Mouse (Mus musculus): Measurements from ENCODE around the gene Uaca. TPM values are rescaled to one million over a fixed set of nuclear protein-coding genes. Genes with fewer than 3 reads are reported as not detected.

The Uaca gene
- total RNA-seq, 2 experiments from 2014 or later = 10.9 to 12.3 TPM

GRCm38 (mm10) chr9:60864664-60865063 is 70.3 kb downstream of the Uaca start:
- intact Hi-C loops (cut with DNase I) = no loop called here
- DNase-seq (ENCODE audit: low spot score in 2 of 2) = no peak

GRCm38 (mm10) chr9:60865866-60866265 is 71.5 kb downstream of the Uaca start:
- intact Hi-C loops (cut with DNase I) = no loop called here
- DNase-seq (ENCODE audit: low spot score in 2 of 2) = no peak

GRCm38 (mm10) chr9:60870451-60870850 is 76.1 kb downstream of the Uaca start:
- DNase-seq (ENCODE audit: low spot score in 2 of 2) = no peak
- intact Hi-C loops (cut with DNase I) = no loop called here

- intact Hi-C loops (cut with DNase I) = no loop called here
- no peak for DNase-seq (ENCODE audit: low spot score in 2 of 2)
Measured at GRCm38 (mm10) chr9:60870919-60871503, 76.7 kb downstream of the Uaca start.

GRCm38 (mm10) chr9:60873257-60874054 is 79.1 kb downstream of the Uaca start:
- no peak for DNase-seq (ENCODE audit: low spot score in 2 of 2)
- intact Hi-C loops (cut with DNase I) = no loop called here

- intact Hi-C loops (cut with DNase I) = no loop called here
- DNase-seq (ENCODE audit: low spot score in 2 of 2) = no peak
Measured at GRCm38 (mm10) chr9:60874055-60874392, 79.7 kb downstream of the Uaca start.

- intact Hi-C loops (cut with DNase I) = no loop called here
- no peak for DNase-seq (ENCODE audit: low spot score in 2 of 2)
Measured at GRCm38 (mm10) chr9:60876085-60876484, 81.7 kb downstream of the Uaca start.

- no peak for DNase-seq (ENCODE audit: low spot score in 2 of 2)
Measured at GRCm38 (mm10) chr9:60876531-60876930, 82.2 kb downstream of the Uaca start.

GRCm38 (mm10) chr9:60878051-60878557 is 83.8 kb downstream of the Uaca start:
- intact Hi-C loops (cut with DNase I) = no loop called here
- DNase-seq (ENCODE audit: low spot score in 2 of 2) = no peak

More at GRCm38 (mm10) chr9:60876531-60876930, 82.2 kb downstream of the Uaca start:
- intact Hi-C loops (cut with DNase I) = no loop called here

GRCm38 (mm10) chr9:60878630-60879029 is 84.3 kb downstream of the Uaca start:
- intact Hi-C loops (cut with DNase I) = no loop called here
- DNase-seq (ENCODE audit: low spot score in 2 of 2) = no peak

- intact Hi-C loops (cut with DNase I) = no loop called here
- no peak for DNase-seq (ENCODE audit: low spot score in 2 of 2)
Measured at GRCm38 (mm10) chr9:60885148-60885547, 90.8 kb downstream of the Uaca start.

GRCm38 (mm10) chr9:60886431-60887371 is 92.4 kb downstream of the Uaca start:
- intact Hi-C loops (cut with DNase I) = no loop called here
- DNase-seq (ENCODE audit: low spot score in 2 of 2) = peak; percentile 35 to 59

- intact Hi-C loops (cut with DNase I) = no loop called here
- peak; percentile 20 to 56 for DNase-seq (ENCODE audit: low spot score in 2 of 2)
Measured at GRCm38 (mm10) chr9:60887389-60887811, 93.1 kb downstream of the Uaca start.

- intact Hi-C loops (cut with DNase I) = loop anchor here (10.0 kb wide), 1 partner anchor 471 kb away; no protein-coding TSS in a partner anchor
- DNase-seq (ENCODE audit: low spot score in 2 of 2) = no peak
Measured at GRCm38 (mm10) chr9:60893511-60893910, 99.2 kb downstream of the Uaca start.

GRCm38 (mm10) chr9:60895486-60896110 is 101.3 kb downstream of the Uaca start:
- DNase-seq (ENCODE audit: low spot score in 2 of 2) = peak; percentile 73 to 76
- intact Hi-C loops (cut with DNase I) = loop anchor here (1.0 to 10.0 kb wide), 3 partner anchors 42 to 1004 kb away; no protein-coding TSS in a partner anchor

- intact Hi-C loops (cut with DNase I) = loop anchor here (5.0 to 10.0 kb wide), 2 partner anchors 39 to 466 kb away; no protein-coding TSS in a partner anchor
- DNase-seq (ENCODE audit: low spot score in 2 of 2) = no peak
Measured at GRCm38 (mm10) chr9:60898291-60899020, 104.1 kb downstream of the Uaca start.

- no peak for DNase-seq (ENCODE audit: low spot score in 2 of 2)
- intact Hi-C loops (cut with DNase I) = loop anchor here (5.0 to 10.0 kb wide), 2 partner anchors 38 to 466 kb away; no protein-coding TSS in a partner anchor
Measured at GRCm38 (mm10) chr9:60899201-60899600, 104.9 kb downstream of the Uaca start.

GRCm38 (mm10) chr9:60899797-60900459 is 105.6 kb downstream of the Uaca start:
- DNase-seq (ENCODE audit: low spot score in 2 of 2) = no peak
- intact Hi-C loops (cut with DNase I) = loop anchor here (5.0 to 10.0 kb wide), 2 partner anchors 37 to 465 kb away; no protein-coding TSS in a partner anchor

Measured in left cerebral cortex, postnatal 14 days (tissue).